Mouse (Mus musculus): ENCODE results near the gene Krt82. TPM values are rescaled to one million over a fixed set of nuclear protein-coding genes. Genes with fewer than 3 reads are reported as not detected.

The Krt82 gene
- polyA plus RNA-seq (2012; rRNA removed), result not detected in 2 replicates

DNA sequence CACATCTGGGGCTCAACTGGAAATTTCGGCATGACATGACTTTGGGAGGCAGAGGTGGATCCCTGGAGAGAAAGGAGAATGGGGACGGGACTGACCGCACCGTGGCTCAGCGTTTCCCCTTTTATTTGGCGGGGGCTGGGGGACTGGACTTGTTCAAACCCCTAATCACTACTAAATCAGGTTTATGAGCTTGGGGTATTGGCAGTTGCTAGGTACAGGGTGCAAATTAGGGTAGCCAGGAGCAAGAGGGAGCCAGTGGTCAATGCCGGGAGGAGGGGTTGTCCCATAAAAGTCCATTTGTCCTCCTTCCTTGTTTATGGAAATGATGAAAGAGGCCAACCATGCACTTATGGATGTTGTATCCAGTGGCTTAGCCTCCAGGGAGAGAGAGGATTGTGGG, at the start of gene Krt82:
Gene Krt82 (minus strand): TSS at position 101 of the 400 bp plus-strand sequence.

DNA sequence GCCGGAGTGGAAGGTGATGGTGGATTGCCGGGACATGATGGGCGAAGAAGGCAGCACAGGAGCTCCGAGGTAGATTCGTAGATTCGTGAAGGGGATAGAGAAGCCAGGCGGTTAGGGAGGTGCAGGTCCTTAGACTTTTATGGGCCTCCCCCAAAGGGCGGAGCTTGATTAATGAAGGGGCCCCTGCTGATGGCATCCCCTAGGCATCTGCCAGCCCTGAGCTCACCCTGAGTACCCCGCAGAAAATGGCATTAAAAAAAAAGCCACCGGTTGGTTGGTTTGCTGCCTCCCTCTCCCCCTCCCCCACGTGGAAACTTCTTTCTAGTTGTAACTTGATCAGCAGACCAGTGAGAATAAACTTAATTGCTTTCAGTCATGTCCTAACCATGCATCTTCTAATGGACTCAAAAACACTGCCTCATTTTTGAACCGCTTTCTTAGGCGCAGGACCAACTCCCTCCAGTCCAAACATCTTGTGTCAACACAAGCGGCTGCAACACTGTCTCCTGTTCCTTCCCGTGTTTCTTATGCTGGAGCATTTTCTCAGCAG, 23.4 kb upstream of the Krt82 start, which contains the start of gene Krt75:
Gene Krt75 (minus strand): TSS at position 109 of the 550 bp plus-strand sequence.

DNA sequence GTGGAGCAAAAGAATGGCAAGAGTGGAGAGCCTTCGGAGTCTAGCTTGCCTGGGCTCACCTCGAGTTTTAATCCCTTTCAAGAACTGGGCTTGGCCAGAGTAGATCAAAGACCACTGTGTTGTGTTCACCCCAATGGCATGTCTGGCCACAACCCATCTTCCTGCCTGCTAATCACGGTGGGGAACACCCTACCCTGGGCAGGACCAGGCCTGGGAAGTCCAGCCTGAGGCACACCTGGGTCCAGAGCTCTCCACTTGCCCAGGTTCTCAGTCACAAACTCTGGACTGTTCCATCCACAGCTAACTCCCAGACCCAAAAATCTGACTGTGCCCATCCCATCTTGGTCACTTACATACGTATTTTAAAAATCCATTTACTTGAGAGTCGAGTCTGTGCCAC, 12.4 kb upstream of the Krt82 start, which contains the start of gene Krt90:
Gene Krt90 (minus strand): TSS at position 101 of the 400 bp plus-strand sequence.

DNA sequence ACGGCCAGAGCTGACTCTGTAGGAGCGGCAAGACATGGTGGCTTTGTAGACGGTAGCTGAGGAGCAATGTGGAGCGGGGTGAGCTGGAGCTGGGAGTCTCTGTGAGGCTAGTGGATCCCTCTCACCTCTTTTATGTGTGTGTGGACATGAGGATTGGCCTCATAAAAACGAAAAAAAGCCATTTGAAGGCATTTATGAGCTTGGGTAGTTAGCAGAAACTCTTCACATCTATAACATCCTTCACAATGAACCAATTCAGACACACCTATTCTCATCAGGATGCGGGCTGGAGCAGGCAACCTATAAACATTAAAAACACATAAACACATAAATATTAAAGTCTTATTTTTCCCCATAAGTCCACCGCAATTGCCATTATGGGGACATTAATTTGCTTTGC, 17.7 kb downstream of the Krt82 start, which contains the start of gene Krt84:
Gene Krt84 (minus strand): TSS at position 101 of the 400 bp plus-strand sequence.

DNA sequence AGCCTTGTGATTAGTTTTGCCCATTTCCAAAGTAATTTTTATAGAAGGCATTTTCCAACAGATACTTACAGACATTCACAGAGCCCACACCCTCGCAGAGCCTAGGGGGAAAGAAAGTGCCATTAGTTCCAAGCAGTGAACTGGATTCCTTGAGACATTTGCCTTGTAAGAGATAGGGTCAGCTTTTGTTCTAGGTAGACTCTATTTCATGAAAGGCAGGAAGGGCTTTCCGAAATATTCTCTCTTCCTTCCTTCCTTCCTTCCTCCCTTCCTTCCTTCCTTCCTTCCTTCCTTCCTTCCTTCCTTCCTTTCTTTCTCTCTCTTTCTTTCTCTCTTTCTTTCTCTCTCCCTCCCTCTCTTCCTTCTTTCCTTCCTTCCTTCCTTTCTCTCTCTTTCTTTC, 33.3 kb downstream of the Krt82 start, which contains the start of gene Gm49425:
Gene Gm49425 (minus strand): TSS at position 101 of the 400 bp plus-strand sequence.

DNA sequence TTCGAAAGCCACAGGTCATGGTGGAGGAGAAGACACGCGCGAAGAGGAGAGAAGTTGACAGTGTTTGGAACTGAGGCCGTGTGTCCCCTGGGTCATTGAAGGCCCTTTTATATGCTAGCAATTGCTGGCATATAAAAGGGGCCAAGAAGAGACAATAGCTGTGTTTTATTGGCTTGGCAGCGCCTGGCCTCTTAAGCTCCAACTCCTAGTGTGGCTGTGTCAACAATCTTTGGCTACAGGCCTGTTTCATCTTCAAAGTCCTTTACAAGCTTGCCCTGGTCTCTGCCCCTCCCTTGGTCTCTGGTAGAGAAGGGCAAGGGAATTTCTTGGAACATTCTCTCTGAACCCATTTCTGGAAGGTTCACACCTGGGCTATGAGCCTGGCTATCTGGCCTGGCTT, 59.0 kb downstream of the Krt82 start, which contains the start of gene Krt83:
Gene Krt83 (minus strand): TSS at position 82 of the 400 bp plus-strand sequence.

Other genes starting within 250 kb of the Krt82 start
- gene Krt80, start 180.5 kb downstream of the Krt82 start, polyA plus RNA-seq (2012; rRNA removed), result 0.15 and 0.64 TPM in 2 replicates
- 0.80 and 4.7 TPM in 2 replicates for gene Krt7, start 139.6 kb downstream of the Krt82 start, polyA plus RNA-seq (2012; rRNA removed)
- gene Krt87, start 111.9 kb downstream of the Krt82 start, polyA plus RNA-seq (2012; rRNA removed), result 0.09 and 0.35 TPM in 2 replicates
- not detected in 2 replicates for gene Krt88, start 102.9 kb downstream of the Krt82 start, polyA plus RNA-seq (2012; rRNA removed)
- not detected in 2 replicates for gene Krt81, start 86.9 kb downstream of the Krt82 start, polyA plus RNA-seq (2012; rRNA removed)
- not detected in 2 replicates for gene Krt86, start 77.2 kb downstream of the Krt82 start, polyA plus RNA-seq (2012; rRNA removed)
- 0.05 TPM in 1 of 2 replicates, not detected in the other for gene Krt83, start 59.2 kb downstream of the Krt82 start, polyA plus RNA-seq (2012; rRNA removed)
- not detected in 2 replicates for gene Gm49425, start 33.4 kb downstream of the Krt82 start, polyA plus RNA-seq (2012; rRNA removed)
- 0.04 TPM in 1 of 2 replicates, not detected in the other for gene Krt84, start 17.8 kb downstream of the Krt82 start, polyA plus RNA-seq (2012; rRNA removed)
- gene Krt90, start 12.3 kb upstream of the Krt82 start, polyA plus RNA-seq (2012; rRNA removed), result 0.05 and 0.08 TPM in 2 replicates
- 0.04 and 0.21 TPM in 2 replicates for gene Krt75, start 23.2 kb upstream of the Krt82 start, polyA plus RNA-seq (2012; rRNA removed)
- not detected in 2 replicates for gene Gm5414, start 77.5 kb upstream of the Krt82 start, polyA plus RNA-seq (2012; rRNA removed)
- gene Gm5478, start 96.7 kb upstream of the Krt82 start, polyA plus RNA-seq (2012; rRNA removed), result not detected in 2 replicates
- not detected in 2 replicates for gene Krt6b, start 129.6 kb upstream of the Krt82 start, polyA plus RNA-seq (2012; rRNA removed)
- gene Krt6a, start 143.6 kb upstream of the Krt82 start, polyA plus RNA-seq (2012; rRNA removed), result 0.02 and 0.88 TPM in 2 replicates
- gene Krt5, start 162.2 kb upstream of the Krt82 start, polyA plus RNA-seq (2012; rRNA removed), result 5.6 and 59.9 TPM in 2 replicates
- gene Krt71, start 192.4 kb upstream of the Krt82 start, polyA plus RNA-seq (2012; rRNA removed), result 0.04 and 0.24 TPM in 2 replicates
- gene Krt72, start 235.8 kb upstream of the Krt82 start, polyA plus RNA-seq (2012; rRNA removed), result 0.15 TPM in 1 of 2 replicates, not detected in the other